Mouse (Mus musculus) intestine, embryonic 16.5 days (tissue): Measurements from ENCODE around the gene Pld5. TPM values are rescaled to one million over a fixed set of nuclear protein-coding genes. Genes with fewer than 3 reads are reported as not detected.
"Not testable (repeated sequence)": the region's sequence is repeated elsewhere in the genome, so short reads cannot be mapped to it uniquely, and the experiment has no call there.

Experiments
- ATAC-seq: fragments of 200-750 bp; cut with Nextera tagmentation; 2 replicates; pipeline ENCODE4 v1.8.0; 2017; ENCODE audit warnings: moderate TSS enrichment, moderate library complexity
- H3K27ac ChIP-seq: fragments of 300-500 bp; sonication (generic); 2 replicates; pipeline ENCODE4 v1.5.1; 2014; ENCODE audit warnings: mild to moderate bottlenecking, low read length
- H3K27me3 ChIP-seq: fragments of 300-500 bp; sonication (generic); replicated peaks from 2 replicates; pipeline ENCODE4 v1.6.1; 2014; ENCODE audit warnings: low read length, control low read depth, mixed read lengths; ENCODE audit not compliant: control insufficient read depth, insufficient read depth
- H3K36me3 ChIP-seq: fragments of 300-500 bp; sonication (generic); 2 replicates; pipeline ENCODE4 v1.6.1; 2014; ENCODE audit warnings: low read length, control low read depth; ENCODE audit not compliant: control insufficient read depth, insufficient read depth
- H3K4me1 ChIP-seq: fragments of 300-500 bp; sonication (generic); 2 replicates; pipeline ENCODE4 v1.6.1; 2014; ENCODE audit warnings: low read length, control low read depth, mixed read lengths; ENCODE audit not compliant: control insufficient read depth, insufficient read depth
- H3K4me2 ChIP-seq: fragments of 300-500 bp; sonication (generic); 2 replicates; pipeline ENCODE4 v1.6.1; 2014; ENCODE audit warnings: low read depth, low read length, control low read depth
- H3K4me3 ChIP-seq: fragments of 300-500 bp; sonication (generic); 2 replicates; pipeline ENCODE4 v1.5.1; 2014; ENCODE audit warnings: mild to moderate bottlenecking, low read length
- H3K9ac ChIP-seq: fragments of 300-500 bp; sonication (generic); 2 replicates; pipeline ENCODE4 v1.6.1; 2014; ENCODE audit warnings: low read depth, low read length
- H3K9me3 ChIP-seq: fragments of 300-500 bp; sonication (generic); 2 replicates; pipeline ENCODE4 v1.6.1; 2016; ENCODE audit warnings: low read length, control low read depth; ENCODE audit not compliant: control insufficient read depth
- WGBS: fragments of 180-500 bp; shearing (Covaris S2); extraction: QIAGEN DNeasy Blood & Tissue Kit; methylation state at CpG from one replicate; pipeline ENCODE4 v1.1.7; 2014; 5-methylcytosine and 5-hydroxymethylcytosine counted together
- polyA plus RNA-seq: library from polyadenylated mRNA; unstranded; fragments of >200 nt; fragmentation: Nextera tagmentation; extraction: Ambion mirVana; gene quantifications from 2 replicates; pipeline ENCODE4 v1.2.1, GENCODE M21; 2015

Pld5 gene
- polyA plus RNA-seq, 1 experiment from 2014 or later = 0.60 TPM

DNA sequence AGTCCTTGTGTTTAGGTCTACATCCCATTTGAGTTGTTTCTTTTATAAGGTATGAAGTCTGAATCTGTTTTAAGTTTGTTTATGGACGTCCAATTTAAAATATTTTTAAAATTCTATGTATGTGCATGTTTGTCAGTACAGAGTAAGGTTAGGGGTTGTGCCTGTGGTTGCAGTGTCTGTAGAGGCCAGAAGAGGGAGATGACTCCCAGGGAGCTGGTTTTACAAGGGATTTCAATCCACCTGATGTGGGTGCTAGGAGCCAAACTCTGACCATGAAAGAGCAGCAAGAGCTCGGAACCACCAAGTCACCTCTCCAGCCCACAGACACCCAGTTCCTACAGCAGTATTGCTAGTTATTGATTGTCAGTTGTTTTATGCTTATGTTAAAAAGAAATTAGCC lies 266.7 kb downstream of the Pld5 start:
- 82% methylated on average over 2 of the region's 2 CpGs for WGBS
- Histone ChIP-seq H3K36me3 (no peaks in the 10 kb centered on the region), H3K27ac (no peak overlapping the region), H3K27me3 (no peaks in the 10 kb centered on the region), H3K4me1 (no peaks in the 10 kb centered on the region), H3K4me2 (no peak overlapping the region), H3K9ac (no peak overlapping the region), H3K9me3 (no peaks in the 10 kb centered on the region), H3K4me3 (no peak overlapping the region)
- ATAC-seq = no peak

DNA sequence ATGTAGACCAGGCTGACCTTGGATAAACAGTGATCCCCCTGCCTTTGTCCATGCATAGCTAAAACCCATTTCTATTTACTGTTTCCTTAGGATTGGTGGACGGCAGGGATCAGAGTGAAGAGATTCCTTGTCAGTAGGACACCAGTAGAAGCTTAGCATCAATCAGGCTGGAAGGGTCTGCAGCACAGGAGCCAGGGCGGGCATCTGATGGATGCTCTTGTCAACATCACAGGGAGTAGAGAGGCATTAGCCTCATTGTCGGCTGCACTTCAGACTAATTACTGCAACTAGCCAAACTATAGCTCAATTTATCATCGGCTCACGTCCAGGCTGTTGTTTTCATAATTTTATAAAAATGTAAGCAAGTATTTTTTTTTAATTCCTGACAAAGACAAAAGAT lies 274.5 kb downstream of the Pld5 start:
- Histone ChIP-seq H3K27ac (no peak overlapping the region), H3K4me3 (no peak overlapping the region), H3K27me3 (no peaks in the 10 kb centered on the region), H3K36me3 (no peaks in the 10 kb centered on the region), H3K4me1 (no peaks in the 10 kb centered on the region), H3K4me2 (no peak overlapping the region), H3K9ac (no peak overlapping the region), H3K9me3 (no peaks in the 10 kb centered on the region)
- WGBS = 56% methylated on average over 5 of the region's 5 CpGs
- no peak for ATAC-seq

DNA sequence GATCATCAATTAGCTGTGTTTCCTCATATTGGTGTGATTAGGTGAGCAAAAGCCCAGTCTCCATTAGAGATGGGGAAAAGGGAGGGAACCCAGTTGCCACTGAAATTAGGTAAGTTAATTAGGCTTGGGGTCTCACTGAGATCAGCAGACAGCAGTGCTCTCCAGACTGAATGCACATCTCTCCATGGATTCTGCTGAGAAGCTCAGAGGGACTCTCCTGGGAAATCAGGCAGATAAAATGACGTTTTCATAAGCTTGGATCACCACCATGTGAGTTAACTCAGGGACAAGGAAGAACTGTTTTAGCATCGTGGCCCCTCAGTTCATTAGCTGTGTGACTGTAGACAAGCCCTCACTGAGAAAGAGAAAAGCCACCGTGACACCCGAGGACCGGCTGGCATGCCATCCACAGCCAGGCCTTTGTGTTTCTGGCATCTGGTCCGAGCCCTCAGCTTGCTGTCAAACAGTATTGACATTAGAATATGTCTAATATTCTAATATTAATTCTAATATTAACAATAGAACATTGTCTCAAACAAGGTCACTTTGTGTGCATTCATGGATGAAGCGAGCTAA lies 277.9 kb downstream of the Pld5 start:
- H3K4me2 ChIP-seq = no peak overlapping the region
- no peak overlapping the region for H3K27ac ChIP-seq
- H3K4me1 ChIP-seq = no peaks in the 10 kb centered on the region
- no peaks in the 10 kb centered on the region for H3K36me3 ChIP-seq
- H3K9me3 ChIP-seq = no peaks in the 10 kb centered on the region
- no peak overlapping the region for H3K4me3 ChIP-seq
- ATAC-seq = no peak
- no peak overlapping the region for H3K9ac ChIP-seq
- H3K27me3 ChIP-seq = no peaks in the 10 kb centered on the region
- 70% methylated on average over 7 of the region's 7 CpGs for WGBS

DNA sequence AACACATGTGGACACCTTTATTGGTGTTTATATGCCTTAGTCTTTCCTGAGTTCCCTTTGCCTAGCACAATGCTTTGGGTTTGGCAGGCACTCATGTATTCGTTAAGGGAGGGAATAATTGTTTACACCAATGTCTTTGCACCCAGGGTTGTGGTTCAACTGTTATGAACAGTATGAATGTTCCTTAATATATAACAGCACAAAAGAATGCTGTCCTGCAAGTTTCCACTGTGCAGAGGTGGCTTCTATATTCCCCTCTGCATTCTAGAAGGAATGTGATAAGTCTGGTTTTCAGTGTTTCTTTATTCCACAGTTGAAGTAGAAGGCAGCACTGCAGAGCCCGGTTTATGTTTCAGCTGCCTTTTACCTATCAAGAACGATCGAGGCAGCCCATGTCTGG lies 286.2 kb downstream of the Pld5 start:
- Histone ChIP-seq H3K36me3 (no peaks in the 10 kb centered on the region), H3K9ac (no peak overlapping the region), H3K4me1 (no peaks in the 10 kb centered on the region), H3K4me2 (no peak overlapping the region), H3K27me3 (no peaks in the 10 kb centered on the region), H3K27ac (no peak overlapping the region), H3K4me3 (no peak overlapping the region), H3K9me3 (no peaks in the 10 kb centered on the region)
- no peak for ATAC-seq
- WGBS = 67% methylated on average over 4 of the region's 4 CpGs

- Histone ChIP-seq H3K27ac (no peak overlapping the region), H3K4me1 (no peaks in the 10 kb centered on the region), H3K4me3 (no peak overlapping the region), H3K4me2 (no peak overlapping the region), H3K9ac (no peak overlapping the region), H3K36me3 (no peaks in the 10 kb centered on the region), H3K9me3 (no peaks in the 10 kb centered on the region), H3K27me3 (no peaks in the 10 kb centered on the region)
- 88% methylated on average over 5 of the region's 5 CpGs for WGBS
- ATAC-seq = no peak
These were observed 286.7 kb downstream of the Pld5 start for GRCm38 (mm10) chr1:175988448-175988847.

DNA sequence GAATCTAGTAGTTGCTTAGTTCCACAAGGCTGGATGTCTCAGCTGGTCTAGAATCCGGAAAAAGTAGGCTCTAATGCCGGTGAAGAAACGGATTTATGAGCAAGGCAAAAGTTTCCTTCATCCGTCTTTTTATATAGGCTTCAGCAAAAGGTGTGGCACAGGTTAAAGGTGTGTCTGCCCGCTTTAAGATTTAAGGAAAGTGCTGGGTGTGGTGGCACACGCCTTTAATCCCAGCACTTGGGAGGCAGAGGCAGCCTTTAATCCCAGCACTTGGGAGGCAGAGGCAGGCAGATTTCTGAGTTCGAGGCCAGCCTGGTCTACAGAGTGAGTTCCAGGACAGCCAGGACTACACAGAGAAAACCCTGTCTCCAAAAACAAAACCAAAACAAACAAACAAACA lies 296.1 kb downstream of the Pld5 start, which contains the start of gene Rbm8a2:
Rbm8a2 (minus strand) TSS at position 101 of the 400 bp plus-strand sequence.
- not testable (repeated sequence) for H3K4me2 ChIP-seq, H3K4me1 ChIP-seq, ATAC-seq

DNA sequence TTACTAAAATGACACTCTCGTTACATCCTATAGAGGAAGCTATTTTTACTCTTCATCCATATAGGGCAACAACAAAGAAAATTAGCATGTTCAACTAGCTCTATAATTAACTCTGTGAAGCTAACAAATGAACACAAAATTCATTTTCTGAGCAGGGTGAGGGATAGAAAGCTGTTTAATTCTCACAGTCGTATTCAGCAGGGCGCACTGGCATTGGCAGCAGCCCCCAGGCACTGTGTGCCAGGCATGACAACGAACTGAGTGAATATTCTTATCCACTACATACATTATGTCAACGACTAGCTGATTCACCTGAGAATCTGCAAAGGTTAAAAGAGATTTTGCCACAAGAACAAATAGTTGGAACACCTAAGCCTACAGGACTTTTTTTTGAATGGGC lies 304.4 kb downstream of the Pld5 start:
- no peak for ATAC-seq
- Histone ChIP-seq H3K4me2 (no peak overlapping the region), H3K4me1 (no peaks in the 10 kb centered on the region), H3K36me3 (no peaks in the 10 kb centered on the region), H3K9me3 (no peaks in the 10 kb centered on the region), H3K4me3 (no peak overlapping the region), H3K9ac (no peak overlapping the region), H3K27ac (no peak overlapping the region), H3K27me3 (no peaks in the 10 kb centered on the region)
- WGBS = 79% methylated on average over 5 of the region's 5 CpGs

More for the DNA sequence above, 296.1 kb downstream of the Pld5 start, which contains the start of gene Rbm8a2:
- H3K27ac ChIP-seq, H3K9me3 ChIP-seq, H3K27me3 ChIP-seq, H3K36me3 ChIP-seq, H3K4me3 ChIP-seq, H3K9ac ChIP-seq: not testable (repeated sequence)
- WGBS = 93% methylated on average over 7 of the region's 7 CpGs

- Histone ChIP-seq H3K4me3 (no peak overlapping the region), H3K9ac (no peak overlapping the region), H3K36me3 (no peaks in the 10 kb centered on the region), H3K27me3 (no peaks in the 10 kb centered on the region), H3K9me3 (no peaks in the 10 kb centered on the region), H3K4me1 (no peaks in the 10 kb centered on the region), H3K4me2 (no peak overlapping the region), H3K27ac (no peak overlapping the region)
- no peak for ATAC-seq
- 81% methylated on average over 5 of the region's 5 CpGs for WGBS
These were observed 307.9 kb downstream of the Pld5 start for GRCm38 (mm10) chr1:175967004-175967745.

GRCm38 (mm10) chr1:175961786-175962185 lies 313.3 kb downstream of the Pld5 start:
- Histone ChIP-seq H3K27me3 (no peaks in the 10 kb centered on the region), H3K27ac (no peak overlapping the region), H3K4me2 (no peak overlapping the region), H3K4me1 (no peaks in the 10 kb centered on the region), H3K9ac (no peak overlapping the region), H3K36me3 (no peaks in the 10 kb centered on the region), H3K4me3 (no peak overlapping the region), H3K9me3 (no peaks in the 10 kb centered on the region)
- no peak for ATAC-seq
- WGBS = 82% methylated on average over 2 of the region's 2 CpGs
